Mouse (Mus musculus) urinary bladder, postnatal 25 days (tissue): Measurements from ENCODE around the gene Bex1.
"Not testable (repeated sequence)": the region's sequence is repeated elsewhere in the genome, so short reads cannot be mapped to it uniquely, and the experiment has no call there.

Experiments
- DNase-seq: peaks from one replicate; pipeline ENCODE4 v3.0.0; 2022; ENCODE audit warnings: low spot score

The Bex1 gene

GRCm38 (mm10) chrX:136214729-136215677, at the start of gene Bex1, which contains the start of gene Tceal7:
TSS of gene Bex1 (minus strand) at chrX:136215513.
TSS of gene Tceal7 (plus strand) at chrX:136214779.
- DNase-seq, result not testable (repeated sequence)

- no peak for DNase-seq
Measured at GRCm38 (mm10) chrX:136252023-136252729, 36.9 kb upstream of the Bex1 start.

- DNase-seq, result no peak
Measured at GRCm38 (mm10) chrX:136249671-136250070, 34.4 kb upstream of the Bex1 start.

GRCm38 (mm10) chrX:136248811-136249210, 33.5 kb upstream of the Bex1 start:
- DNase-seq, result no peak

GRCm38 (mm10) chrX:136245521-136246071, 30.3 kb upstream of the Bex1 start:
- peak; percentile 11 for DNase-seq

- peak; percentile 42 for DNase-seq
Measured at GRCm38 (mm10) chrX:136244574-136245229, 29.4 kb upstream of the Bex1 start, which contains the start of gene Tceal9. TSS of gene Tceal9 (plus strand) at chrX:136245079.

GRCm38 (mm10) chrX:136243181-136243580, 27.9 kb upstream of the Bex1 start:
- no peak for DNase-seq

GRCm38 (mm10) chrX:136238118-136238517, 22.8 kb upstream of the Bex1 start:
- peak; percentile 23 for DNase-seq

- DNase-seq, result no peak
Measured at GRCm38 (mm10) chrX:136227768-136228167, 12.5 kb upstream of the Bex1 start.

GRCm38 (mm10) chrX:136223714-136224113, 8.4 kb upstream of the Bex1 start:
- no peak for DNase-seq

GRCm38 (mm10) chrX:136216303-136216702, 990 bp upstream of the Bex1 start:
- no peak for DNase-seq

- no peak for DNase-seq
Measured at GRCm38 (mm10) chrX:136213396-136213795, 1.9 kb downstream of the Bex1 start.

- no peak for DNase-seq
Measured at GRCm38 (mm10) chrX:136204406-136204805, 10.9 kb downstream of the Bex1 start.

GRCm38 (mm10) chrX:136203664-136204066, 11.6 kb downstream of the Bex1 start, which contains the start of gene Tceal5:
TSS of gene Tceal5 (minus strand) at chrX:136203876.
- peak; percentile 17 for DNase-seq

GRCm38 (mm10) chrX:136203257-136203656, 12.1 kb downstream of the Bex1 start:
- DNase-seq, result no peak

GRCm38 (mm10) chrX:136196873-136197272, 18.4 kb downstream of the Bex1 start:
- peak; percentile 18 for DNase-seq

- no peak for DNase-seq
Measured at GRCm38 (mm10) chrX:136195193-136195944, 19.9 kb downstream of the Bex1 start.

- DNase-seq, result no peak
Measured at GRCm38 (mm10) chrX:136183107-136183506, 32.2 kb downstream of the Bex1 start.

- no peak for DNase-seq
Measured at GRCm38 (mm10) chrX:136180897-136181553, 34.3 kb downstream of the Bex1 start.

GRCm38 (mm10) chrX:136172786-136173185, 42.5 kb downstream of the Bex1 start:
- DNase-seq, result no peak
